Mouse (Mus musculus) monocyte, adult 2 months (primary cell): Measurements from ENCODE around the gene Spsb4.

ENCODE experiments used
- DNase-seq, 2 experiments: peaks; one replicate each; pipeline ENCODE4 v3.0.0; 2022; ENCODE audit warnings: low spot score in 2 of 2, low read depth in 1 of 2

The Spsb4 gene

GRCm38 (mm10) chr9:97017121-97017810 is 1.4 kb downstream of the Spsb4 start:
- no peak for DNase-seq

GRCm38 (mm10) chr9:97015751-97016150 is 2.9 kb downstream of the Spsb4 start:
- DNase-seq, result no peak

DNA sequence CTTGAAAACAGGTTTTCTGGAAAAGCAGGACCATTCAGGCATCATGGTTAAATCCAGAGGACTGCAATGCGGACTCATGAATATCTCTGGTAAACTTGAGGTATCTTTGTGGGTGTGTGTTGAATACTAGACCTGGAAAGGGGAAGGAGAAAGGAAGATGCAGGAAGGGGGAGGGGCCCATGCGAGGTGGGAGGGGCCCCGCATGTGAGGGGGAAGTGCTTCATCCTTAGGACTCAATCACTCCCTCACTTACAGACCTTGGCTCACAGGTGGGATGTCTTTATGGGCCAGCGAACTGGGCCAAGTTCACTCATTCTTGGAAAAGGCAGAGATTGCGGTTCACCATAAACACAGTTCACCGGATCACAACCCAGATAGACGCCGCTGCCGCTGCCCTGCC is 4.9 kb downstream of the Spsb4 start:
- DNase-seq, result no peak

GRCm38 (mm10) chr9:97013153-97013552 is 5.5 kb downstream of the Spsb4 start:
- no peak for DNase-seq

- no peak for DNase-seq
Measured at GRCm38 (mm10) chr9:97011454-97012195, 7.0 kb downstream of the Spsb4 start.

GRCm38 (mm10) chr9:97010447-97010846 is 8.2 kb downstream of the Spsb4 start:
- no peak for DNase-seq

GRCm38 (mm10) chr9:97004726-97005125 is 13.9 kb downstream of the Spsb4 start:
- DNase-seq, result no peak

DNA sequence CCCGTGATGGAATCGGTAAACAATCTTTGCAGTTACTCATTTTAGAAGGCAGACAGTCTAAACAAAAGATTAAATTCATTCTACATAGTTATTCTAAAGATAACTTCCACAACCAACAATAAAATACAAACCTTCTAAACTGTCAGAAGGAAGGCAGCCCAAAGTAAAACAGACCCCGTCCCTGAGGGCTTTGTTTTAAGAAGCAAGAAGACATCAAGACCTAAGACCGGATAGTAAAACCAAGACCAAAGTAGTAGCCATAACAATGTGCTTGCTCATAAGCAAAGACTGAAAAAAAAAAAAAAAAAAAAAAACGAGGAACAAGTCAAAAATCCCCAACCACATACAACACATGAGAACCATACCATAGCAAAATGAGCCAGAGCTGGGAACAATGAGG is 15.5 kb downstream of the Spsb4 start:
- DNase-seq, result no peak

DNA sequence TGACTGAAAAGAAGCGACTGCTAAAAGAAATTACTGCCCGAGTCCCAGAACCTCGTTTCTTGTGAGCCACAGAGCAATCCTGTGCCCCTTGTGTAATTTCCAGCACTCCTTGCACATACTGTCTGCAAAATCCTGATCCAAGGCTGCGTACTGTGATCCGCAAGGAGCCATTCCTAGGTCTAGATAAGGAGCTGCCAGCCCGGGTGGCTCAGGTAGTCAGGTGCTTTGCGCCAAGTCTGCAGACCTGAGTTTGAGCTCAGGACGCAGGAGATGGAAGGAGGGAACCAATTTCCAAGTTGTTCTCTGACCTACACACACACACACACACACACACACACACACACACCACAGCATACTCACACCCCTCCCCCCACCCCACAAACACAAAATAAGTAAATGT is 16.0 kb downstream of the Spsb4 start:
- DNase-seq, result no peak

GRCm38 (mm10) chr9:97002025-97002424 is 16.6 kb downstream of the Spsb4 start:
- DNase-seq, result no peak

- no peak for DNase-seq
Measured at GRCm38 (mm10) chr9:97001458-97001857, 17.2 kb downstream of the Spsb4 start.

DNA sequence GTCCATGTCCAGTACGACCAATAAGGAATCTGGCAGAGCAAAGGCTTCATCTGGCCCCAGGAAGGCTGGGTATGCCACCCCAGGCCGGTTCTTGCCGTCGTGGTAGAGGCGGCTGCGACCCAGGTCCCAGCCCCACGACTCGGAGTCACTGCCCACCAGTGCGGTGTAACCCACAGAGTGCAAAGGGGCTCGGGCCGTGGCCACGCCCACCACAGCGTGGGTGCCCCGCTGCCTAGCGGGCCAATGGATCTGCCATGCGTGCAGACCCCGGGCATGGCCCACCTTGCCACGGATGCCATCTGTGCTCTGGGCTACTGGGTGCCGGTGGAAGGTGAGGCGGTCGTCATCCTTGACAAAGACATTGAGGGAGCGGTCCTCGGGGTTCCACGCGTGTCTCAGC is 22.9 kb downstream of the Spsb4 start:
- no peak for DNase-seq

DNA sequence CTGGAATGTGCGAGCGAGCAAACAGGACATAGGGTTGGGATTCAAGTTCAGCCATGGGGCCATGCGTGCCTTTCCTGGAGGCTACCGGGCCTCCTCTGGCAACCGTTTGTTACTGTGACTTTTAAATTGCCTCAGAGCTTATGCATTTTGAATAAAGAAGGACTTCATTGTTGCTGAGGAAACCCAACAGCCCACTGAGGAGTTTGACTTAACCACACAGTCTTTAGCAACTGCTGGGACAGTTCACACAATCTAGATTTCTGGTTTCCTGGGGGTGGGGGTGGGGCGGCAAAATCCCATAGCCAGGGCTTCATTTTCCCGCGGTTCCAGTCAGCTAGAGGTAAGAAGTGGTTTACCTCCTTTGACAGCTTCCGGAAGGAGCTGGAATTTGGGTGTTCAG is 23.9 kb downstream of the Spsb4 start:
- DNase-seq, result no peak

DNA sequence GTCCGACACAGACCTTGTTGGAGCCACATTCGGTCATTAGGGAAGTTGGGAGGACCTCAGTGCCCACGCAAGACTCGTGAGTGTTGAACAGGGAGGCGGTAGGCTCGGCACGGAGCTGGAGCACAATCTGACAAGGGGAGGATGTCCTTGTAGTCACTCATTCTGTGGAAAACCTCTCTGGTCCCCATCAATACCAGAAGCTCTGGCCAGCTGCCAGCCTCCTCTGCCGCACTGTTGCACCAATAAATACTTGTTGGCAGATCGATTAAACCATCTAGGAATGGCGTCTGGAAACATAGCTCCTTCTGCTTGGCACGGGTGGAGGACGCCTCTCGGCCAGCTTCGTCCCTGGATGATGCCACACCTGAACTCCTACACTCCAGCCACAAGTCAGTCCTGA is 27.5 kb downstream of the Spsb4 start:
- DNase-seq, result no peak

- DNase-seq, result no peak
Measured at GRCm38 (mm10) chr9:96989389-96989990, 29.2 kb downstream of the Spsb4 start.

- no peak for DNase-seq
Measured at GRCm38 (mm10) chr9:96986797-96987473, 31.7 kb downstream of the Spsb4 start.

- DNase-seq, result no peak
Measured at GRCm38 (mm10) chr9:96984034-96984433, 34.6 kb downstream of the Spsb4 start.

GRCm38 (mm10) chr9:96982940-96983339 is 35.7 kb downstream of the Spsb4 start:
- DNase-seq, result no peak

GRCm38 (mm10) chr9:96982351-96982750 is 36.3 kb downstream of the Spsb4 start:
- DNase-seq, result no peak

- DNase-seq, result no peak
Measured at GRCm38 (mm10) chr9:96981836-96982235, 36.8 kb downstream of the Spsb4 start.

- DNase-seq, result no peak
Measured at GRCm38 (mm10) chr9:96981121-96981520, 37.5 kb downstream of the Spsb4 start.
